Mouse (Mus musculus) stomach, postnatal 0 days (tissue): Measurements from ENCODE around the gene Tbc1d5.

Experiments
- CTCF ChIP-seq: IDR thresholded peaks from 2 replicates; pipeline ENCODE4 v1.5.1; 2016; ENCODE audit warnings: antibody characterized with exemption, low read depth, mild to moderate bottlenecking, moderate library complexity
- EP300 ChIP-seq: optimal IDR thresholded peaks from 2 replicates; pipeline ENCODE3; 2016; ENCODE audit warnings: antibody characterized with exemption

GRCm38 (mm10) chr17:50775247-50775646, 403.9 kb downstream of the Tbc1d5 start:
- TF ChIP-seq CTCF (peak; percentile 58), EP300 (no peak)
